Mouse (Mus musculus): ENCODE data around the gene Serpina7.

- TF ChIP-seq CTCF (IDR thresholded peaks at IDR 0.05; ENCODE audit: extremely low read depth, insufficient read depth, low read length) (no peak), POLR2A (IDR thresholded peaks at IDR 0.05; ENCODE audit: extremely low read depth, insufficient read depth, low read length) (no peak)
Measured at GRCm38 (mm10) chrX:139053149-139053548, 31.9 kb downstream of the Serpina7 start.
